Mouse (Mus musculus) CD4-positive, CD25-positive, alpha-beta regulatory T cell, adult 4 months (primary cell): ENCODE measurements around the gene 4930595M18Rik. TPM values are rescaled to one million over a fixed set of nuclear protein-coding genes. Genes with fewer than 3 reads are reported as not detected.

ENCODE experiments used
- ATAC-seq: one replicate; pipeline ENCODE4 v1.8.0; 2017
- polyA plus RNA-seq, 2 experiments: library from polyadenylated mRNA; unstranded; fragments of 100-300 nt; shearing (Covaris generic); gene quantifications; one replicate each; pipeline ENCODE4 v1.2.1; 2017

4930595M18Rik gene
- polyA plus RNA-seq = not detected

- no peak for ATAC-seq
Measured at GRCm38 (mm10) chrX:81458021-81458420, at the start of gene 4930595M18Rik. Gene 4930595M18Rik (minus strand): TSS chrX:81458121.

- no peak for ATAC-seq
Measured at GRCm38 (mm10) chrX:81472500-81472899, 14.6 kb upstream of the 4930595M18Rik start.
